Mouse (Mus musculus) kidney, embryonic 15.5 days (tissue): ENCODE results near the gene Tgfbr3. TPM values are rescaled to one million over a fixed set of nuclear protein-coding genes. Genes with fewer than 3 reads are reported as not detected.

Source experiments
- ATAC-seq: fragments of 200-750 bp; cut with Nextera tagmentation; replicated peaks from 2 replicates; pipeline ENCODE4 v1.8.0; 2017; ENCODE audit warnings: moderate TSS enrichment; ENCODE audit not compliant: low FRiP score
- H3K27ac ChIP-seq: fragments of 300-500 bp; sonication (generic); 2 replicates; pipeline ENCODE4 v1.5.1; 2015; ENCODE audit warnings: mild to moderate bottlenecking, inconsistent platforms
- H3K27me3 ChIP-seq: fragments of 300-500 bp; sonication (generic); 2 replicates; pipeline ENCODE4 v1.6.1; 2015; ENCODE audit warnings: inconsistent platforms
- H3K36me3 ChIP-seq: fragments of 300-500 bp; sonication (generic); 2 replicates; pipeline ENCODE4 v1.6.1; 2015; ENCODE audit warnings: inconsistent platforms
- H3K4me1 ChIP-seq: fragments of 300-500 bp; sonication (generic); 2 replicates; pipeline ENCODE4 v1.6.1; 2015; ENCODE audit warnings: inconsistent platforms
- H3K4me2 ChIP-seq: fragments of 300-500 bp; sonication (generic); 2 replicates; pipeline ENCODE4 v1.6.1; 2015; ENCODE audit warnings: moderate library complexity, mild to moderate bottlenecking, inconsistent platforms
- H3K4me3 ChIP-seq: fragments of 300-500 bp; sonication (generic); replicated peaks from 2 replicates; pipeline ENCODE4 v1.5.1; 2015; ENCODE audit warnings: mild to moderate bottlenecking, inconsistent platforms
- H3K9ac ChIP-seq: fragments of 300-500 bp; sonication (generic); 2 replicates; pipeline ENCODE4 v1.6.1; 2015; ENCODE audit warnings: mild to moderate bottlenecking, inconsistent platforms
- H3K9me3 ChIP-seq: fragments of 300-500 bp; sonication (generic); replicated peaks from 2 replicates; pipeline ENCODE4 v1.6.1; 2016; ENCODE audit warnings: inconsistent platforms
- WGBS: fragments of 180-500 bp; shearing (Covaris S2); methylation state at CpG from one replicate; pipeline ENCODE4 v1.1.7; 2015; ENCODE audit warnings: mixed read lengths; 5-methylcytosine and 5-hydroxymethylcytosine counted together
- polyA plus RNA-seq: library from polyadenylated mRNA; unstranded; fragments of >200 nt; fragmentation: Nextera tagmentation; extraction: Ambion mirVana; gene quantifications from 2 replicates; pipeline ENCODE4 v1.2.1, GENCODE M21; 2015

Tgfbr3 gene
- polyA plus RNA-seq, 1 experiment from 2014 or later, result 19.8 TPM

DNA sequence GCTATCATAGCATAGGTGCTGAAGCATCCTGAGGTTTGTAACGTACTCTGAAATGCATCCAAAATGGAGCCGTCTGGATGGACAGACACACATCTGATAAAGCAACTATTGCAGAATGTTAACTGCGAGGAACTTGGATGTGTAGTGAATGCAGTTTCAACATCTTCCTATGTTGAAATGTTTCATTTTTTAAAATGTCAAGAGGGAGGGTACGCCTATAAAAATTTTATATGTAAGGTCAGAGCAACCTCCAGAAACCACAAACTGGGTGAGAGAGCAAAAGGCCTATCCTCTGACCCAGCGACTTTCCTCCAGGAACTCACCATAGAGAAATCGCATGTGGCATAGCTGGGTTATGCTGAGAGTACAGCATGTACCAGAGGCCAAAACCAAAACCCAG is 70.1 kb downstream of the Tgfbr3 start:
- no peaks in the 10 kb centered on the region for H3K27me3 ChIP-seq
- H3K4me3 ChIP-seq, result no peak overlapping the region
- no peaks in the 10 kb centered on the region for H3K9me3 ChIP-seq
- ATAC-seq, result no peak
- H3K27ac ChIP-seq, result no peak overlapping the region
- no peak overlapping the region for H3K4me2 ChIP-seq
- peaks cover 60% of the 10 kb centered on the region for H3K4me1 ChIP-seq
- no peak overlapping the region for H3K9ac ChIP-seq
- 0 out of 2 replicates have a peak, but pooled peaks cover 3% of the 10 kb centered on the region for H3K36me3 ChIP-seq
- 77% methylated on average over 6 of the region's 6 CpGs for WGBS

DNA sequence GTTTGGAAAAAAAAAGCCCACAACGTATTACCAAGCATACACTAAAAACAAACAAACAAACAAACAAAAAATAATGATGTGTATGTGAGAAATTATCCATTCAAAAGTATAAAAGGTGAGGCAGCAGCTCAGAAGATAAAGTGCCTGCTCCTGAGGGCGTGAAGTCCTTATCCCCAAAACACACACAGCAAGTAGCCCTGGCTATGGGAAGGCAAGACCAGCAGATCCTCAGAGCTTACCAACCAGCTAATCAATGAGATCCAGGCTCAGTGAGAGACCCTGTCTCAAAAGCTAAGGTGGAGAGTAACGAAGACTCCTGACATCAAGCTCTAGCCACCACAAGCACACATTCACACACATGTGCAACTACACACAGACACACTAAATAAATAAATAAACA is 70.8 kb downstream of the Tgfbr3 start:
- 0 out of 2 replicates have a peak, but pooled peaks cover 3% of the 10 kb centered on the region for H3K36me3 ChIP-seq
- H3K27me3 ChIP-seq, result no peaks in the 10 kb centered on the region
- H3K4me2 ChIP-seq, result no peak overlapping the region
- no peak overlapping the region for H3K27ac ChIP-seq
- H3K9ac ChIP-seq, result no peak overlapping the region
- no peak for ATAC-seq
- 89% methylated on average over 3 of the region's 3 CpGs for WGBS
- H3K4me3 ChIP-seq, result no peak overlapping the region
- H3K9me3 ChIP-seq, result no peaks in the 10 kb centered on the region
- H3K4me1 ChIP-seq, result peaks cover 59% of the 10 kb centered on the region

DNA sequence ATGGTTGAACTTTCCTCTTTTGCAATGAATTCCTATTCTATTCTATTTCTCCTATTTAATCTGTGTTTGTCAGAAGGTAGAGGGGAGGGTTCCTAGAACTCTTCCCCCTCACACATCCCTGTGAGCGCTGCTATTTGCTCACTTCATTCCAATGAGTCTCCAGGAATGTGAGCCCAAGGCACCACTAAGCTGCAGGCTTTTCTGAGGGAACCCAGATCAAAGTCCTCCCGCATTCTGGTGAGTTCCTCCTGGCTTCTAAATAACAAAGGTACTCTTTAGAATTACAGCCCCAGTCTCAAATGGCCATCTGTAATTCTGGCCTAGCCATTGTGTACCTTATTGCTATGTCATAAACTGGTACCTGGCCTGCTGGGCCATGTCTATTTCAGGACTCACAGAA is 72.3 kb downstream of the Tgfbr3 start:
- Histone ChIP-seq H3K4me2 (no peak overlapping the region), H3K36me3 (0 out of 2 replicates have a peak, but pooled peaks cover 3% of the 10 kb centered on the region), H3K27ac (no peak overlapping the region; the same call in 1 of the 2 replicates), H3K9ac (no peak overlapping the region), H3K4me1 (peaks cover 52% of the 10 kb centered on the region), H3K27me3 (no peaks in the 10 kb centered on the region), H3K4me3 (no peak overlapping the region), H3K9me3 (no peaks in the 10 kb centered on the region)
- ATAC-seq, result no peak
- 47% methylated on average over 2 of the region's 2 CpGs for WGBS

DNA sequence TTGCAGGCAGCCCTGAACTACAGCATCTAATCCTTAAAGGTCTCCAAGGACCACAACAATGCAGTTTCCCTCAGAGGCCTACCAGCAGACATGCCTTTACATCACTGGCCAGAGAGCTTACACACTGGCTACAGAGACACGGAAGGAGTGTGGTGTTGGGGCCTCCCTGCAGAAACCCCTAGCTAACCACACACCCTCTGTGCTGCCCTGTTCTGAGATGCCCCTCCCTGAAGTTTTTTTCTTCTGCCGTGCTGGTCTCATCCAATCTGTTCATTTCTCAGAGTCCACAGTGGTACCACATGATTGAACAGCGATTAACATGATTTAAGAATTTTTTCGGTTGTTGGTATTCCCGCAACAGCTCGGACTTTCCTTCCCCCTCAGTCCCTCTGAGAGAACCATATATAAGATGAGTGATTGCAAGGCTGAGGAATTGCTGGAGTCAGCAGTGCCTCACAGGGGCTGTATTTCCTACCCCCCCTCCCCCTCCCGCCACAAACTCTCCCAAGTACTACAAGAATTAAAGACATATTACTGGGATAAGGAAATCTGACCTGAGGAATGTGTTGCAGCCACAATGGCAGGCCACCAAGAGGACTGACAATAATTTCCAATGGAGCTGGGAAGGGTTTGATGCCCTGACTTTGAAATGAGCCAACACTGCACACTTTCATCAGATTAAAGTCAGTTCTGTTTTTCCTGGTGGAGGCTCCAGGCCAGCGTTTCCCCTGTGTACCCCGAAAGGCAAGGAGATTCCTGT is 75.9 kb downstream of the Tgfbr3 start:
- peak; percentile 43; the same call in 1 of the 2 replicates for ATAC-seq
- Histone ChIP-seq H3K36me3 (0 out of 2 replicates have a peak, but pooled peaks cover 3% of the 10 kb centered on the region), H3K9me3 (no peaks in the 10 kb centered on the region), H3K27ac (peak overlapping the region; percentile 56), H3K4me1 (peaks cover 20% of the 10 kb centered on the region), H3K4me2 (no peak overlapping the region), H3K9ac (no peak overlapping the region), H3K27me3 (no peaks in the 10 kb centered on the region), H3K4me3 (no peak overlapping the region)
- 56% methylated on average over 9 of the region's 9 CpGs for WGBS

DNA sequence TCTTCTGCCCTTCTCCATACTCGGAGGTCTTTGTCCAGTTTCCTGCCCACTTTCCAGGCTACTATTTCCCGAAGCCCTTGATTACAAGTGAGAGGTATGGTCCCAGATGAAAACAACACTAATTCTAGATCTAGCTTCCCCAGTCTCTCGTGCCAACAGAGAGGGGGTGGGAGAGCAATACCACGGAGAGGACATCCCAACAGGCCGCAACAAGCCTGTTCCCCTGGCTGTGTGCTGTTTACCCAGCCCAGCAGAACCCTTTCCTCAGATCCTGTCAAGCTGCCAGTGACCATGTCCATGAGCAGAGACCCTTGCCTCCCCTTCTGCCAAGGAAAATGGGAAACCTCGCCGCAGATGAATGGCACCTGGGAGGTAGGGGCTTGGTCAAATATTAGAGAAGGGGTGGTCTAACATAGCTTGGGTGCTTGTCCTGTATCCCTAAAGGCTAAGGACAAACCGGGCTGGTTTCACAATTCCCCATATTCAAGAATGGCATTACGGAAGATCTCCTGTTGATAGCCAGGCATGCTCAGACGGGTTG is 77.5 kb downstream of the Tgfbr3 start:
- no peak overlapping the region for H3K27ac ChIP-seq
- no peak for ATAC-seq
- H3K4me2 ChIP-seq, result no peak overlapping the region
- 0 out of 2 replicates have a peak, but pooled peaks cover 3% of the 10 kb centered on the region for H3K36me3 ChIP-seq
- no peak overlapping the region for H3K9ac ChIP-seq
- 86% methylated on average over 10 of the region's 10 CpGs for WGBS
- H3K4me1 ChIP-seq, result peaks cover 25% of the 10 kb centered on the region
- no peaks in the 10 kb centered on the region for H3K27me3 ChIP-seq
- no peaks in the 10 kb centered on the region for H3K9me3 ChIP-seq
- H3K4me3 ChIP-seq, result no peak overlapping the region

DNA sequence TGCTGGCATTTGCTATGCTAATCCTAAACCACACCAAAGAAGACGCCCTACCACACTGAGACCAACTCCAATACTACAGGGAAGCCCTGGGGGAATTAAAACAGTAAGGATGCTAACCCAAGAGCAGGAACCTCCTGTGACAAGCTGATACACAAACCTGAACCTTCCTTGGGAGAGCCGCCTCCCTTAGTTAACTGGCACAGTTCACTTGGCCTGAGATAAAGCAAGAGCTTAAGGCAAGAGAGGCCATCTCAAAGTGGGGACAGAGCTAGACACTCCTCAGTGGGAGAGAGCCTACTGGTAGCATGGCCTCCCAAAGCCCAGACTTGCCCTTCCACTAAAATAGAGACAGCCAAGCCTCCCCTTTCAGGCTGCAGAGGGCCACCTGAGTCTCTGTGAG is 79.4 kb downstream of the Tgfbr3 start:
- H3K27me3 ChIP-seq, result no peaks in the 10 kb centered on the region
- H3K4me3 ChIP-seq, result no peak overlapping the region
- H3K9me3 ChIP-seq, result no peaks in the 10 kb centered on the region
- peaks cover 23% of the 10 kb centered on the region for H3K4me1 ChIP-seq
- WGBS, result 93% methylated on average over 2 of the region's 2 CpGs
- H3K27ac ChIP-seq, result no peak overlapping the region
- H3K9ac ChIP-seq, result no peak overlapping the region
- no peak for ATAC-seq
- H3K36me3 ChIP-seq, result 0 out of 2 replicates have a peak, but pooled peaks cover 3% of the 10 kb centered on the region
- H3K4me2 ChIP-seq, result no peak overlapping the region

DNA sequence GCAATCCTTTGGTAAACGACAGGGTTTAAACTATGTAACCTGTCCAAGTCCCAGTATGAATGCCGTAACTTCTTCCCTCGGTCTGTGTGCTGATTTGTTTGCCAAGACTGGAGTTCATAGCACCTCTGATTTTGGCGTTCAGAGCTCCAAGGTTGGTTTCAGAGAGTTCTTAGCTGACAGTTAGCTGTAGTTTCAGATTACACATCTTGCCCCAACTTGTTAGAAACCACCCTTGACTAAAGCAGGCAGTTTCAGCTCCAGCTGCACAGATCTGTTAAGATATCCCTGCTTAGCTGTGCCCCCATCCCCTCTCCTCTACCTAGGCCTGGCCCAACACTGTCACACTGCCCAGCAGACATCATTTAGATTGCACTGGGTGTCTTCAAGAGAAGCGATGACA is 81.5 kb downstream of the Tgfbr3 start:
- no peak overlapping the region for H3K9ac ChIP-seq
- ATAC-seq, result 0 out of 2 replicates have a peak, but pooled peaks have one; percentile 28
- peaks cover 20% of the 10 kb centered on the region for H3K4me1 ChIP-seq
- no peaks in the 10 kb centered on the region for H3K36me3 ChIP-seq
- no peaks in the 10 kb centered on the region for H3K27me3 ChIP-seq
- 0 out of 2 replicates have a peak overlapping the region, but pooled peaks have one; percentile 1 for H3K27ac ChIP-seq
- no peak overlapping the region for H3K4me3 ChIP-seq
- no peaks in the 10 kb centered on the region for H3K9me3 ChIP-seq
- 53% methylated on average over 5 of the region's 5 CpGs for WGBS
- H3K4me2 ChIP-seq, result no peak overlapping the region

DNA sequence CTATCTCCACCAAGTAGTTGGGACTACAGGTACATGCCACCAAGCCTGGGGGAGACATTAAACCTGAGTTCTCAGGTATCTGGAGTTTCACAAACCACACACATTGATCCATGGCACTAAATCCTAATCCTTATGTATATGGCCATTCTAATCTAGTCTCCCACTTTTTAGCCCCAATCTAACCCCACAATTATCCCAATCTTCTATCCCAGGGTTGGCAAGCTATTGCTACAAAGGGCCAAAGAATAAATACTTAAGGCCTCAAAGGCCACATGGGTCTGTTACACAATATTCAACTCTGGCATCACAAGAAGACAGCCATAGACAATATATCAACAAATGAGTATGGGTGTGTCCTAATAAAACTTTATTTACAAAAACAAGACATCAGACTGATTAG is 85.1 kb downstream of the Tgfbr3 start:
- ATAC-seq, result no peak
- Histone ChIP-seq H3K27me3 (no peaks in the 10 kb centered on the region), H3K9ac (no peak overlapping the region), H3K36me3 (no peaks in the 10 kb centered on the region), H3K4me1 (peaks cover 53% of the 10 kb centered on the region), H3K27ac (no peak overlapping the region), H3K4me3 (no peak overlapping the region), H3K4me2 (no peak overlapping the region), H3K9me3 (no peaks in the 10 kb centered on the region)

DNA sequence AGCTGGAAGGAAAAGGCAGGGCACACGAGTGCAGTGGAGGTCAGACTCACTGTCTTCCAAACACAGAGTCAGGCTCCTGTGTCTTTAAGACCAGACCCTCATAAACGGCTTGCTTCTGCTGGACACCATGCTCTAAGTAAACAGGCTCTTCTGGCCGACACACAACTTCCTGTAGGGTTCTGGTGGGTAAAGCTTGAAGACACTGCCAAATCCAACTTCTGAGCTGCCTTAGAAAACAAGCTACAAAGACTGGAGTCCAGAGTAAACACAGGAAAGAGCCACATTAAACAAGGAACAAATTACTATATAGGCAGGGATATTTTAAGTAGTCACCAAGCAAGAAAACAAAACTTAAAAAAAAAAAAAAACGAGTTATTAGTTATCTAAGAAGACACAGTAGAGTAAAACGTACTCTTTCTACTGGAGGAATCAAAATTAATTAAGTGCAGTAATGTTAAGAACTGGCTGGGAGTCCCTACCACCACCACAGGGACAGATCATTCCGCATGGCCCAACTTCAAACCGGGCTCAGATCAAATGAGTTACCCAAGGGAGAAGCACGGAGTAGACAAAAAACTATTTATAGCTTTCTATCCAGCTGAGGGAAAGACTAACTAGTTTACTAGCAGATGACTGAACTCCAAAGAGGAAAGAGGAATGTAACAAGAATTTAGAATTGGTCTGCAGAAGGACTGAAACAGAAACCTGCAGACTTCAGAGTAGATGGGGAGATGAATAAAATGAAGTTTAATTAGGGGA is 86.4 kb downstream of the Tgfbr3 start:
- no peak overlapping the region for H3K9ac ChIP-seq
- no peak overlapping the region for H3K4me2 ChIP-seq

DNA sequence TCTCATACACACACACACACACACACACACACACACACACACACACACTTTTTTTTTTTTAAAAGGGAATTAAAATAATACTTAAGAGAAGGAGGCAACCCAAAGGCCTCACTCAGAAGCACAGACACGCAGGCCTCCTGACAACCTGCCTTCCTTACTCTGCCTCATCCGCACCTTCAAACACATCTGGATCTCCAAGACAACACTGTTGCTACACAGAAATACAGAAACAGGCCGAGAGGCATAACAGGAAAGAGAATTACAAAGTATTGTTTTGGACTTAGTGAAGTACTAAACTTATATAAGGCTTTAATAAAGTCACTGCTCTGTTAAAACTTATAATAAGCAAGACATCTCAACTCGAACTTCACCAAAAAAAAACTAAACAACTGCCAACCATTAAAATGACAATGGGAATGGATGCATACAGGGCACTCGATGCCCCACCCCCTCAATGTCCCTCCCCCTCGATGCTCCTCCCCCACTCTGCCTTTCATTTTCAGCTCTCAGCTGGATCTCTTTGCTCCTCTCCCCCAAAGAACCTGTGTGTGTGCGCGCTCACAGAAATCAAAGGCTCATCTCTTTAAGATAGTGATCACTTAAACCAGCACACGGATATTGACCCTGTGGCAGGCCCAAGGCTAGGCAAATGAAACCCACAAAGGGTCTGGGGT is 87.8 kb downstream of the Tgfbr3 start:
- 0 out of 2 replicates have a peak overlapping the region, but pooled peaks have one; percentile 75 for H3K27ac ChIP-seq
- peaks cover 41% of the 10 kb centered on the region for H3K4me1 ChIP-seq
- WGBS, result 61% methylated on average over 9 of the region's 9 CpGs
- no peak overlapping the region for H3K9ac ChIP-seq
- no peaks in the 10 kb centered on the region for H3K9me3 ChIP-seq
- ATAC-seq, result no peak
- no peak overlapping the region for H3K4me3 ChIP-seq
- H3K36me3 ChIP-seq, result no peaks in the 10 kb centered on the region
- no peak overlapping the region for H3K4me2 ChIP-seq
- no peaks in the 10 kb centered on the region for H3K27me3 ChIP-seq

More for the DNA sequence above, 86.4 kb downstream of the Tgfbr3 start:
- H3K27me3 ChIP-seq, result no peaks in the 10 kb centered on the region
- ATAC-seq, result no peak
- H3K36me3 ChIP-seq, result no peaks in the 10 kb centered on the region
- no peaks in the 10 kb centered on the region for H3K9me3 ChIP-seq
- peaks cover 48% of the 10 kb centered on the region for H3K4me1 ChIP-seq
- peak overlapping the region; percentile 75 for H3K27ac ChIP-seq
- 25% methylated on average over 8 of the region's 8 CpGs for WGBS
- H3K4me3 ChIP-seq, result no peak overlapping the region

DNA sequence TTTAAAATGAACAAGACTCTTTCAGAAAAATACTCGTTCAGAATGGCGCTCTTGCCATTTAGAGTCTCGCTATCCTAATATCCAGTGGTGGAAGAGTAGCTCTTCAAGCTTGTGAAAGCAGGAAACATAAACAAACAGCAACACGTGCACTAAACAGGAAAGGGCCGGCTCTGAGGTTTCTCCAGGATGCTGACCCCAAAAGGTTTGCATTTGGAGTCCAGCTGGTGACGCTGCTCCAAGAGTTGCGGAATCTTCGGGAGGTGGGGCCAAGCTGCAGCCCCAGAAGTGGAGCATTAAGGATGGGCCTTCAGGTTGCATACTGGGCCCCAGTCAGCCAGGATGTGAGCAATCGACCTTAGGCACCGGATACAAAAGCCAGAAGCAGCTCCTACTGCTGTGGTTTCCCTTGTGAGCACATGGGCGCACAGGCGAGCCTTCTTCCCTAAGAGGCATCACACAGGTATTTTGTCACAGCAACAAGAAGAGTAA is 88.5 kb downstream of the Tgfbr3 start:
- ATAC-seq, result peak; percentile 49
- Histone ChIP-seq H3K9me3 (no peaks in the 10 kb centered on the region), H3K27ac (peak overlapping the region; percentile 81), H3K4me1 (peaks cover 48% of the 10 kb centered on the region), H3K36me3 (no peaks in the 10 kb centered on the region), H3K27me3 (no peaks in the 10 kb centered on the region), H3K4me3 (no peak overlapping the region), H3K4me2 (no peak overlapping the region; the same call in 1 of the 2 replicates), H3K9ac (no peak overlapping the region)
- WGBS, result 38% methylated on average over 12 of the region's 12 CpGs
